Mouse (Mus musculus) layer of hippocampus, adult 18-20 months (tissue): ENCODE results near the gene Tnip2. TPM values are rescaled to one million over a fixed set of nuclear protein-coding genes. Genes with fewer than 3 reads are reported as not detected.
A peak's percentile ranks its signal among the peaks of the same experiment; 100 is the strongest.

Experiments used
- DNase-seq, 2 experiments: peaks; one replicate each; pipeline ENCODE4 v3.0.0; 2022; ENCODE audit warnings: low spot score in 2 of 2
- total RNA-seq, 2 experiments: library from RNA; stranded (reverse); gene quantifications; 2 replicates each; pipeline ENCODE4 v1.2.3; 2021

Tnip2 gene
- total RNA-seq, 2 experiments from 2014 or later, result 22.9 to 24.3 TPM

DNA sequence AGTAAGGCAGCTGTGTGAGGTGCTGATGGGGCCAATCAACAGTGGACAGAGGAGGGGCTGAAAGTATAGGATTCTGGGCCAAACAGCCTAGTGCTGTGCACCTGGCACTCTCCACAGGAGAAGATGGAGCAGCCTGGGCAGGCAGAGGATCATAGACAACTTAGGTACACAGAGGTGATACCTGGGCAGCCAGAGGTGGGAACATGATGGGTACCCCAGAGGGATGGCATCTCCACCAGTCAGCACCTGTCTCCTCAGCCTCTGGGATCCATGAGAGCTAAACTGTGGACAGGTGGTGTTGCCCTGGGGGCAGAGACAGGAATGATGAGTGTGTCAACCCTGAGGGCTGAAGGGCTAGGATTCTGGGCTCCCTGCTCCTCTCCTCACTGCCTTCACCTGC, 10.7 kb upstream of the Tnip2 start:
- no peak for DNase-seq

DNA sequence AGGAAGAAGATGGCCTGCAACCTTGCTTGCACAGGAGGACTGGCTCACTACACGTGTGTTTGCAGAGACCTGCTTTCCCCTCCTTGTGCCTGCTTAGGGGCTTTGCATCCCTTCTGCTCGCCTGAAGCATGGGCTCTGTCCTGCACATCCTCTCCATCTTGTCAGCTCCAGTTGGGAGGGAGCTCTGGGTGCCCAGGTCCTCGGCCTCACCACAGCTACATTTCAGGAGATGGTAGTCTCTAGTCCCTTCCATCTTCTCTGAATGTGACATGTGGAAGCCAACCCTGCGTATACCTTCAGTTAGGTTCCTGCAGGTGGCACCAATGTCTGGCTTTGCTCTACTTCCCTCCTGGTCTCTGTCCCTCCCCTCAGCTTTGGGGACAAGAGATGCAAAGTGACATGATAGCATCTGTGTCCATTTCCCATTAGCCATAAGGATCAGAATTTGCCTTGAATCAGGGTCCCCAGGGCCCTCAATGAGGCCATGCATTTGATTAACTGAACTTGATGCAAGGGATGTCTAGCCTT, 10.2 kb upstream of the Tnip2 start:
- DNase-seq, result no peak

DNA sequence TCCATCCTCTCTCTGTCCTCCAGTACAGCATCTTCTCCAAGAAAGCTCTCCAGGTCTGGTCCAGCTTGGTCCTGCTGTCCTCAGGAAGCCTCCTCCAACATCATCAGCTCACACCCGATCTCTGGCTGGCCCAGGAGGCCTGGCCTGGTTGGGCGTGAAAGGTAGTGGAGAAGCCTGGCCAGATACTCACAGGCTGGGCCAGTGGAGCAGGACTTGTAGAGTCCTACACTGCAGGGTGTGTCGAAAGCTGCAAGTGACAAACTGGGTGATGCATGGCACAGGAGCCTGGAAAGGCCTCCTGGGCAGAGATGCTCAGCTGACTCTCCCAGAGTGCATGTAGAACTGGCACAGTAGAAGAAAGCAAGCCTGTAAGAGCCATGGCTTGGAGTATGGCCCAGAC, 7.5 kb upstream of the Tnip2 start:
- DNase-seq, result no peak

DNA sequence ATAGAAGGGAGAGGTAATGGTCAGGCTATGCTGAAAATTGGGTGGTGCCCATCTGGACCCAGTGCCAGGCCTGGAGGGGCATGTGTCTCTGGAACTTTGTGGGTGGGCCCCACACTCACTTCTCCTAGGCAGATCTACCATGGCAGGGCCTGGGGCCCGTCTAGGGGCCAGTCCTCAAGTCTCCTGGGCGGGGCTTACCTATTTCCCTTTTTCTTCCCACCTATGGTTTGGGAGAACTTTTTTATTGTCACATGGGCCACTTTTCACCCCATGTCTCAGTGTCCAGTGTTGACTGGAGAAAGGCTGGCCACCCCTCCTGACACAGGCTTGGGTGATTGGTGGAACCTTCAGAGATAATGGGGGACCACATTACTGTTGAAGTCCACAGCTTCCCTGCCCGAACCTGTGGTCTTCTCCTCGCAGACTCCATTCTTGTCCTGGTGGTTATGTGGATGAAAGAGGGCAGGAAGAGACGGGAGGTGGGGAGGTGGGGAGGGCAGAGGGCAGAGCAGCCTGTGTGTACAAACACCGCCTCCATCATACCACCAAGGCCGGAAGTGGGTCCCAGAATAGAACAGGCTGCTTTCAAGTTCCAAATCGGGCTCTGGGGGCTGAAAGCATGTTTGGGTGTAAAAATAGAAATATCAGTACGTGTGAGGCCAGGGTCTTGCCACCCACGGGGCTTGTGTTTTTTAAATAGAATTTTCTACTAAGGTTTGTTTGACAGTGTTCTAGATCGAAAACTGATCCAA, 6.8 kb upstream of the Tnip2 start:
- no peak for DNase-seq

DNA sequence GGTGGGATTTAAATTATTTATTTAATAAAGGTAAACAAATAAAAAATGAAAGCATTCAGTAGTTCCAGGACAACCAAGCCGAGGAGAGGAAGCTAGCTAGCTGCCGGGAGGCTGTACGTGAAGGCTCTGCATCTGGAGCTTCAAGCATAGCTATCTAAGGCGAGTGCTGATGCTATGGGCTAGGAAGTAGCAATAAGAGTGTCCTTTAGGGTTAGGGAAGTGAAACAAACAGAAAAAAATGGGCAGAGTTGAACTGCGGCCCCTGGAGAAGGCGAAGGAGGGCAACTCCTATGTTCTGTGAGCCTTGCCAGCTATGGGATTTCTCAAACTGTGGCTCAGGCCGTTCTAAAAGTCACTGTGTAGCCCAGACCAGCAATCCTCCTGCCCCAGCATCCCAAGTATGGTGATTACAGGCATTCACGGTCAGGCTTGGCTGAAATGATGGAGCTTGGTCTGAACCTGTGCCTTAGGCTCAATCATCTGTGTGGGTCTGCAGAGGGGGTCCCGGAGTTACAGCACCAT, 5.7 kb upstream of the Tnip2 start:
- no peak for DNase-seq

DNA sequence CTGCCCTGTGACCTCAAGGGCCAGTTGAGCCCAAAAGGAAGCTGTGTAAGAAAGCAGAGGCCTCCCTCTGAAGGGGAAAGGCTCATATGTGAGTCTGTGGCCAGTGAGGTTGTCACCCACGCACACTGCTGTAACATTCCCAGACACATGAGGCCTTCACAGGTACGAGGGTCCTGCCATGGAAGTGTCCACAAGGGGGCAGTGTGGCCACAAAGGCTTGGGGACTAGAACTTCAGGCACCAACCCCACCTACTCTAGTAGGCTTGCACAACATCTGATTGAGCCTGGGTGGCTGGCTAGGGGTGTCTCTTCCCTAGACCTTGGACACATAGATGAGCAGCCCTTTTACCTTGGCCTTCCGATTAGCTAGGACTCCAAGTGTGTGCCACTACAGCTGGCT, 4.1 kb upstream of the Tnip2 start:
- DNase-seq, result peak; percentile 41 to 85

DNA sequence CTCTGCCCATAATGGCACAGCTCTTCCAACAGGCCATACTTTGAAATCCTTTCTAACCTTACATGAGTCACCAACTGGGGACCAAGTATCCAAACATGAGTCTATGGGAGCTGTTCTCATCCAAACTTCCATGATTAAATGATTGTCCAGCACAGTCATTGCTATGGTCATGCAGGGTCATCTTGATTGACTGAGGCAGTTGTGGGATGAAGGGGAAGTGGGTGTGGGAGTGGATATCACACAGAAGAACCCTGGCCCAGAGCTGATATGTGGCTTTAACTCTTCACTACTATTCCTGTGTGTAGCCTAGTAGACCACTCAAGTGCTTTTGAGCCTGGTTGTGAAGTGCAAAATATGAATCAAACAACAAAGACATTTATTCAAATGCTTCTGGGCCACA, 1.3 kb upstream of the Tnip2 start:
- no peak for DNase-seq

DNA sequence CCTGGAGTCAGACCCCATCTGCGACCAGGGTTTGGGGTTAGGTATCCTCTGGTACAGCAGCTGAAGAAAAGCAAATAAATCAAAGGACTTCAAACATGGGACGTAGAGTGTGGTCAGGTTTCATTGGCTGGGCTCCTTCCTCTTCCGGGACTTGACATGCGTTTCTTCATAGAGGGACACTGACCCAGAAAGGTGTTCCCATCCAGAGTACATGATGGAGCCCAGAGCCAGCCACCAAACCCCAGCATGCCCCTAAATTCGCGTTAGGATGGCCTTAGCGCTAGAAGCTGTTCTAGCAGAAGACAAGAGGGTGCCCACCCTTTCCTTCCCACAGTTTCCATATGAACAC, 401 bp upstream of the Tnip2 start:
- DNase-seq, result no peak

DNA sequence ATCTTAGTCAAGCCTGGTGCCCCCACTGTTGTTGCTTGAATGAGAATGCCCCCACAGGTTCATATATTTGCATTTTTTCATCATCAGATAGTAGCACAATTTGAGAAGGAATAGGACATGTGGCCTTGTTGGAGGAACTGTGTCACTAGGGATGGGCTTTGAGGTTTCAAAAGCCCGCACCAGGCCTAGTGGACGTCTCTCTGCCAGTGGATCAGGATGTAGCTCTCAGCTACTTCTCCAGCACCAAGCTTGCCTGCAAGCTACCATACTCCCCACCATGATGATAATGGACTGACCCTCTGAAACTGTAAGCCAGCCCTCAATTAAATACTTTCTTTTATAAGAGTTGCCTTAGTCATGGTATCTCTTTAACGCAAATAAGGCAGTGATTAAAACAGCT, 1.3 kb downstream of the Tnip2 start:
- DNase-seq, result no peak

DNA sequence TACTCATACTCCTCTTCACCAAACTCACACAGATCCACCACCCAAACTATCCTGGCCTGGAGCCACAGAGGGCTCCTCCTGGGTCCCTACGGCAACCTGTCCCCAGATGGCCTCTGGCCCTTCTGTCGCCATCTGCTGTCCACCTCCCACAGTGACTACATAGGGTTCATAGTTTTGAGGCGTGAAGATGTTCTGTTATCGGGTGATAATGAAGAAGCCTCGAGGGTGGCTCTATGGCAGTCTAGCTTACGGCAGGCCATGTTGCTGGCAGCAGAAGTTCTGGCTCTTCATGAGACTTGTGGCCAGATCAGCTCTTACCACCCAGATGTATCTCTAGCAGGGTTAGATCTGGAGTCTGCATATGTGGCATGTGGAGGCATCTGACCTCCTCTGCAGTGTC, 11.0 kb downstream of the Tnip2 start:
- DNase-seq, result no peak

DNA sequence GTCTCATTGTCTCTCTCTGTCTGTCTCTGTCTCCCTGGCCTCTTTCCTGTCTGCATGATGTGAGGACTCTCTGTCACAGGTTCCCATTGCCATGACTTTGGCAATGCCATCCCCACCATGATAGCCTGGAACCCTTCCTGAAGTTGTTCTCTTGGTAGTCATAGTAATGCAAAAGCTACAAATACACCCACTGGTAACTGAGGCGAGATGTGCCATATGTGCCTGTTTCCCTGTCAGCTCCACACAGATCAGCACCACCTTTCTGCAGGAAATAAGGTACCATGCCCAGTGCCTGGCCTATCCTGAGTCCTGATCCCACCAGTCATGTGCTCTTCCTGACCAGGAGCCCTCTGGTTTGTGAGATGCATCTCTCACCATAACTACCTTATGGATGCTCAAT, 11.4 kb downstream of the Tnip2 start:
- peak in 1 of 2 experiments; percentile 74 for DNase-seq

DNA sequence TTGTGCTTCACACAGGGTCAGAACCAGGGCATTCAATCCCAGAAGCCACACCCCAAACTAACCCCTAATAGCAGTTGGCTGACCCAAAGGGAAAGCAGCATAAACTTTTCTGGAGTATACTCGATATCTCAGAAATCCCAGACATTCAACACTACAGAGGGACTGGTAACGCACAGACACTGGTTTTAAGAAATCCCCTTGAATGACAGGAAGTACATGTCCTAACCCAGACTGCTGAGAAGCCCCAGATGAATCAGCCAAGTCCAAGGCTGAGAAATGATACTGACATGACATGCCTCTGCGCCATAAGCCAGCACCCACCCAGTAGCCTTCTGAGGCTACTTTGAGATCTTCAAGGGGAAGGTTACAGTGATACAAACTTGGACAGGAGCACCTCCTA, 12.2 kb downstream of the Tnip2 start:
- DNase-seq, result no peak

DNA sequence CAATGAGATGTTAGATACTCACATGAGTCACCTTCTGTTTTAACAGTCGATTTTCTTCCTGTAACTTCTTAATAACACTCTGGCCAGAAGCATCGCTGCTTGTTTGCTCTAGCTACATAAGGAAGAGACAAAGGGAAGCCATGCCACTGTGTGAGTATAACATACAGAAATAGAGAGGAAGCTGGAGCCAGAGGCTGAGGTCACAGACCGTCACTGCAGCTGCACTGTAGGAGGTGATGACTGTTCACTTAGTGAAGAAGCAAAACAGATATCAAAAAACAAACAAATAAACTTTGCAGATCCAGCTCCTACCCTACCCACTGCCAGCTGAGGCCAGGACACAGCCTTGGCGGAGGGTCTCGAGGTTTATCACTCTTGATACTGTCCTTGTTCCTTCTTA, 12.9 kb downstream of the Tnip2 start:
- no peak for DNase-seq

DNA sequence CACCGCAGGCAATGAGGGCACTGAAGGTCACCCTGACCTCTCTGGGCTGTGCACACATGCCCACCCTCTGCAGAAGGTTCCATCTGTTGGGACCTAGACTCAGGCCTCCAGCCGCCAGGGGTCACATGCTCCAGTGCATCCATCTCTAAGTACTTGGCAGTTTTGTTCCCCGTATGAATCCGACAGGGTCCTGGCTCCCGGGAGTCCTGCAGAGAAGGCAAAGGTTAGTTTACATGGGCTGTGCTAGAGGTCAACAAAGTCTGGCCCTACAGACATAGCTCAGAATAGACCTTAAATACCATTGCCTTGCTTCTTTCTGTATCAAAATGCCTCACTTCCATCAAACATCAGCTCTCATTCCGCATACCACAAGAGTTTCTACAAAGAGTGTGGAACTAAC, 17.0 kb downstream of the Tnip2 start:
- no peak for DNase-seq

DNA sequence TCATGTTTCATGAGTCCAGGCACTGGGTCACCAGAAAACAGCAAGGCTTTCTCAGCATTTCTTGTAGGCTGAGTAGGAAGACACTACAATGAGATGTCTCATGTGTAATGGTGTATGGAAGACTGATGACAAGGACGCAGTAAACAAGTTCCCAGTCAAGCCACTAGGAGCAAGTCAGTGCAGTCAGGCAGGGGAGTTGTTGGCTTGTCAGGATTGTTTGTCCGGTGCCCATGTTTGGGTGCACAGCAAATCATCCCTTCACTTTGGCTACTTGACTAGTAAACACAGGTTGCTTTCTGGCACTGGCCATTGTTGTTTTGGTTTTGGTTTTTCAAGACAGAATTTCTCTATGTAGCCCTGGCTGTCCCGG, 24.4 kb downstream of the Tnip2 start:
- DNase-seq, result no peak

DNA sequence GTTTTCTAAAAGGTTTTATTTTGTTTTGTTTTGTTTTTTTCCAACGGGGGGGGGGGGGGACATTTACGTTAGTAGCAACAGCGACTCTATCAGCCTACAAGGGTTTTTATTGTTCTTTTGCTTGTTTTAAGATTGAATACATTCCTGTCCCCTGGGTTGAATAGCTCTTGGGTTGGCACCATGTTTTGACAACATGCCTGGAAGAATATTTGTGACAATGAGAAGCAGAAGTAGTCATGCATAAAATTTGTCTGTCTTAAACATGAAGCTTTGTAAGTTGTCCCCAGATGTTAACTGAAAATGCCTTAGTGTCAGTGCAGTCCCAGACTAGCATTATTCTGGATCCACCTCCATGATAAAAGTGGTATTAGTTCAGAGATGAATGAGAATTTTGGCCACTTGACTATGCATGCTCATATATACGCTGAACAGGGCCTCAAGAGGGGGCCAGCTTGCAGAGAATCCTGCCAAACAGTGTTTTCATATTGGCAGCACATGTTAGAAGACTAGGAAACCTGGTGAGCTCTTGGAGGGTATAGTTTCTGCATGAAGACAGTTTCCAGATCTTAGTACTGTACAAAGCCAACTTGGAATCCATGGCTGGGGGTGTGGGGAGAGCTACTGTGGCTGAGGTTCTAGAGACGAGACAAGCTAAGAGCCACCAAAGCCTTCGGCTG, 24.9 kb downstream of the Tnip2 start:
- no peak for DNase-seq

DNA sequence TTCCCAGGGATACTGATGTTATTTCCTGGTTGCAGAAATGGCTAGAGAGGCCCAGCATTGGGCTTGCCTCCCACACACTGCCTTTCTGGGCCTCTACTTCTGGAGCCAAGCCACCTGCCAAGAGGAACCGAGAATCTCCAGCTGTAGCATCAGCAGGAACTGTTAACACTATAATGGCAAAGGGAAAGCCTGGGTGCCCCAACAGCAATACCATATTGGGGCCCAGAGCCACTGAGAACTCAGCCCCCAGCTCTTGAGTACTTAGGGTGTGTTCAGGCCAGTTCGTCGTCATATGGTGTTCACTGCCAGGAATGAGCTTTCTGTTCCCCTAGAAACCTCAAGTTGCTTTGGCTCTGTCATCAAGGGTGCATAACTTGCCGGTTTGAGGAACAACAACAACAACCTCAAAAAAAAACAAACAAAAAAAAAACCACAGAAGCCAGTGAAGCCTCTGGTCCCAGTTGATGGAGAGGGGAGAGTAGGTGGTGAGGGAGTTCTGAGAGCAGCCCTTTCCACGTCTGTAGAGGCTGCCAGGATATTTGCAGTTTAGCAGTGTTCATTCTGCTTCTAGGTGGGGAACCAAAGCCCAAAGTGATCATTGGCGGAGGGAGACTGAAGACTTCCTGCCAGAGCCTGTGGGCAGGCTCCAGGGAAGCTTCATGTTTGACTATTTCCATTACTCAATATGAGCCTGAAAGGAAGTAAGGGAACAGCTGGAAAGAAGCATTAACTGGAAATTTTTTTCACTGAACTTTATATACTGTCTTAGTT, 26.3 kb downstream of the Tnip2 start:
- DNase-seq, result no peak

DNA sequence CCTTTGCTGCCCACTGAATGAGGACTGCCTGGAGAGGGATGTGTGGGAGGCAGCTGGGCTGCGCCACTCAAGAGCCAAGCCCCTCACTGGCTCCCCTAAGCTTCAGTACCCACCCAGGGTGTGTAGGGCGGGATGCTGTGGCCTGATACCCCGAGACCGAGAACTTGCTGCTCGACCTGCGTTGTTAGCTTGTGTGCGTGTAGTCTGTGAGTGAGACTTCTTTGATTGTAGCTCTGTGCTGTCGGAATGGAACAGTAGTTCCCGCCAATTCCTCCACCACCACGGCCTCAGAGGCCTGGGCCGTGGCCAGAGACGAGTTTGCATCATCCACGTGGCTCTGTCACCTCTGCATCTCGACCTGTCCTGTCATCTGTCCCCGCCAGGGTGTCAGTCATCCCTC, 28.1 kb downstream of the Tnip2 start:
- no peak for DNase-seq

DNA sequence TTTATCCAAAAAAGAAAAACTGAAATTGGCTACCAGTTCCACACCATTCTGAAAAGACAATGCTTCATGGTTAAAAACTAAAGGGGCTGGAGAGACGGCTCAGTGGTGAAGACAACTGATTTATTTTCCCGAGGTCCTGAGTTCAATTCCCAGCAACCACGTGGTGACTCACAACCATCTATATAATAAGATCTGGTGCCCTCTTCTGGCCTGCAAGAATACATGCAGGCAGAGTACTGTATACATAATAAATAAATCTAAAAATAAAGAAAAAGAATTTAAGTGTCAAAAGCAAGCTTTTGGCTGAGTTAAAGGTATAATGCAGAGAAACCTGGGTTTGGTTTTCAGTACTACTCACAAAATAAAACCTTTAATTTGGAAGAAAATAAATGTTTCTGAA, 32.9 kb downstream of the Tnip2 start:
- no peak for DNase-seq

DNA sequence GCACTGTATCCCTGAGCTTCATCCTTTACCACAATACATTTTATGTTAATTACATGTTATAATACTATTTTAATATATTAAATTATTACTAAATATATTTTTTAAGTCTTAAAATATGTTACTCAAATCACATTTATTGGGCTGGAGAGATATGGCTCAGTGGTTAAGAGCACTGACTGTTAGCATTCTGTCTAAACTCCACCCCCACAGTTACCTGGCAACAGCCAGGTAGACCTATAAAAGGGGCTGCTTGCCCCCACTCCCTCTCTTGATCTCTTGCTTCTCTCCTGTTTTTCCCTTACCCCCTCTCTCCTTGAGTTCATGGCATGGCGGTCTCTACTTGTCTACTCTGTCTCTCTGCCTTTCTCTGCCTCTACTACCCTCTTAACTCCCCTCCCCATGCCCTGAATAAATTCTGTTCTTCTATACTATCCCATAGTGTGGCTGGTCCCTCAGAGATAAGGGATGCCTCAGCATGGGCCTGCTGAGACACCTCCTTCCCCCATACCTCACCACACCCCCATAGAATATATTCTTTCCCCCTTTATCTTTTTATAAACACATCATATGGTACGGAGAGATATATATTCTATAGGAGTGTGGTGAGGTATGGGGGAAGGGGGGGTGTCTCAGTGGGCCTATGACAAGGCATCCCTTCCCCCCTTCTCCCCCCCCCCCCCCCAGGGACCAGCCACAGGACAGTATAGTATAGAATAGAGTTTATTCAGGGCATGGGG, 45.6 kb downstream of the Tnip2 start:
- DNase-seq, result no peak

DNA sequence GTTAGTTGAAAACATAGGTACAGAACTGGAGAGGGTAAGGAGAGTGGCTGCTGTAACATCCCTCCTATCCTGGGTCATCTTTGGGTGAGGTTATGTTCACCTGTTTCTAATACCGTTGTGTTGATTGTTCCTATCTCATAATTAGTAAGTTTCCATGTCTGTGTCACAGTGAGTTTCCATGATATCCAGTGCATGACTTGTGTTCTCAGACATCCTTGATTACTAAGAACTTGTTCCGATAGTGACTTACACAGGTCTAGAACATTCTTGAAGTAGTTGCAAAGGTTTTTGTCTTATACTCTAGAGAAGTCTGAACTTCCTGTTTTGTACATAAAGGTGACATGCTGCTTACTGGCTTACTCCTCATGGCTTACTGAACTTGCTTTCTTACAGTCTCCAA, 47.1 kb downstream of the Tnip2 start:
- DNase-seq, result no peak
